8 mouse cellular contexts compared by ENCODE assay signal in genomic region chr8:120363552-120364071, GRCm38 (mm10).
DNase-seq lines count a peak whose midpoint lies in the region; ATAC-seq and TF ChIP-seq lines count a peak whose summit lies in the region.

No protein-coding gene starts in this region.

- DNase-seq in left cerebral cortex, adult 2 months (ENCODE audit: extremely low spot score in 1 of 2, low spot score in 2 of 2) = no peak
- DNase-seq in left cerebral cortex, postnatal 36 days (ENCODE audit: low spot score in 2 of 2) = no peak
- no peak for DNase-seq in brain, embryonic 14.5 days (ENCODE audit: low read depth)
- DNase-seq in heart, postnatal 25 days (ENCODE audit: low spot score) = peak; percentile 74
- DNase-seq in liver, embryonic 11.5 days (ENCODE audit: low spot score) = no peak
- peak; percentile 24 to 37 for DNase-seq in spleen, postnatal 36 days (ENCODE audit: low spot score in 2 of 2)

- no peaks in the 10 kb centered on the region for H3K27me3 ChIP-seq in liver, embryonic 11.5 days (replicated peaks; ENCODE audit: control insufficient read depth, insufficient read depth, low read length)

- no peak for TF ChIP-seq POLR2A in brain, embryonic 14.5 days (IDR thresholded peaks at IDR 0.05; ENCODE audit: borderline replicate concordance, extremely low read depth, insufficient read depth, insufficient read length, poor library complexity, severe bottlenecking)

- no peak overlapping the region for H3K4me3 ChIP-seq in left cerebral cortex, adult 2 months
- no peak overlapping the region for H3K4me3 ChIP-seq in liver, embryonic 11.5 days (ENCODE audit: low read depth, low read length)

- ATAC-seq in liver, embryonic 11.5 days (replicated peaks; ENCODE audit: low FRiP score) = 0 out of 2 replicates have a peak, but pooled peaks have one; percentile 16
- no peak for ATAC-seq in erythroid progenitor cell, adult 5-6 weeks (replicated peaks; ENCODE audit: low FRiP score, poor library complexity, severe bottlenecking)
- ATAC-seq in cerebellum, adult (ENCODE audit: insufficient number of reproducible peaks, low FRiP score, low TSS enrichment) = no peak

- H3K27ac ChIP-seq in left cerebral cortex, adult 2 months = peak overlapping the region; percentile 55
- peak overlapping the region; percentile 59 for H3K27ac ChIP-seq in liver, embryonic 11.5 days (ENCODE audit: low read depth, low read length)

- peak; percentile 55 for TF ChIP-seq CTCF in left cerebral cortex, adult 2 months (IDR thresholded peaks at IDR 0.05)
- peak; percentile 65 for TF ChIP-seq CTCF in brain, embryonic 14.5 days (IDR thresholded peaks at IDR 0.05; ENCODE audit: borderline replicate concordance, extremely low read depth, insufficient read depth, insufficient read length)

- WGBS in liver, embryonic 11.5 days = 40% methylated on average over 10 of the region's 10 CpGs

- H3K4me1 ChIP-seq in liver, embryonic 11.5 days (replicated peaks; ENCODE audit: control insufficient read depth, insufficient read depth, low read length) = peaks cover 35% of the 10 kb centered on the region

- H3K9me3 ChIP-seq in liver, embryonic 11.5 days (ENCODE audit: control insufficient read depth, low read length) = no peaks in the 10 kb centered on the region

- no peak overlapping the region; the same call in 1 of the 2 replicates for H3K9ac ChIP-seq in liver, embryonic 11.5 days (ENCODE audit: low read depth, low read length)

- H3K36me3 ChIP-seq in liver, embryonic 11.5 days (ENCODE audit: control insufficient read depth, insufficient read depth, low read length) = no peaks in the 10 kb centered on the region

- H3K4me2 ChIP-seq in liver, embryonic 11.5 days = no peak overlapping the region

- intact Hi-C loops in left cerebral cortex, adult 2 months (cut with DNase I) = no loop called here
- intact Hi-C loops in left cerebral cortex, postnatal 36 days (cut with DNase I) = loop anchor here (5.0 kb wide), 1 partner anchor 41 kb away; no protein-coding TSS in a partner anchor
- intact Hi-C loops in heart, postnatal 25 days (cut with DNase I) = loop anchor here (5.0 kb wide), 1 partner anchor 36 kb away; no protein-coding TSS in a partner anchor

Comparison
In these comparisons a context has a peak if more than half of its experiments do, and no peak if none do; other contexts are left out.
1. DNase-seq: peak in heart, postnatal 25 days (single experiment) and spleen, postnatal 36 days (2 of 2); none in left cerebral cortex, adult 2 months (0 of 2), left cerebral cortex, postnatal 36 days (0 of 2), brain, embryonic 14.5 days (single experiment) and liver, embryonic 11.5 days (single experiment).